8 mouse cellular contexts compared by ENCODE assay signal in genomic region chr10:62486618-62487415, GRCm38 (mm10). TPM values are rescaled to one million over a fixed set of nuclear protein-coding genes. Genes with fewer than 3 reads are reported as not detected.
A peak's percentile ranks its signal among the peaks of the same experiment; 100 is the strongest.
DNase-seq lines count a peak whose midpoint lies in the region; ATAC-seq lines count a peak whose summit lies in the region.

TSS of gene Vps26a (minus strand) at chr10:62486805.

- under 1% methylated on average over 35 of the region's 59 CpGs for WGBS in hindbrain, embryonic 16.5 days
- WGBS in macrophage (ENCODE audit: missing documents) = under 1% methylated on average over 38 of the region's 59 CpGs

- peaks cover 44% of the 10 kb centered on the region for H3K79me2 ChIP-seq in macrophage (ENCODE audit: inconsistent target)

- peak within 1 kb of the TSS; percentile 80 for H3K27ac ChIP-seq in hindbrain, embryonic 16.5 days (ENCODE audit: low read depth, low read length)
- peak within 1 kb of the TSS; percentile 87 for H3K27ac ChIP-seq in macrophage

- peak within 1 kb of the TSS; percentile 81 for H3K4me3 ChIP-seq in hindbrain, embryonic 16.5 days (ENCODE audit: low read length)
- H3K4me3 ChIP-seq in macrophage (ENCODE audit: inconsistent target) = peak within 1 kb of the TSS; percentile 82

- H3K36me3 ChIP-seq in hindbrain, embryonic 16.5 days (ENCODE audit: control insufficient read depth, insufficient read depth, low read length) = no peaks in the 10 kb centered on the region
- H3K36me3 ChIP-seq in macrophage (ENCODE audit: inconsistent target) = no peaks in the 10 kb centered on the region

- peak within 1 kb of the TSS; percentile 78 for H3K9ac ChIP-seq in hindbrain, embryonic 16.5 days (ENCODE audit: low read depth, low read length)

- H3K4me1 ChIP-seq in hindbrain, embryonic 16.5 days (ENCODE audit: control insufficient read depth, insufficient read depth, low read depth, low read length) = peaks cover 11% of the 10 kb centered on the region

- peak within 1 kb of the TSS; percentile 82 for H3K4me2 ChIP-seq in hindbrain, embryonic 16.5 days (ENCODE audit: low read length)

- peak; percentile 95 for DNase-seq in WW6 (ENCODE audit: low read depth, low spot score)
- DNase-seq in cerebellum, postnatal 4 days (ENCODE audit: low spot score in 2 of 2) = peak; percentile 95 to 98
- peak; percentile 100 for DNase-seq in gastrocnemius, adult 18-20 months (ENCODE audit: low spot score)
- peak; percentile 97 to 98 for DNase-seq in left cerebral cortex, adult 18-20 months (ENCODE audit: low spot score in 2 of 2)
- peak; percentile 98 for DNase-seq in right cerebral cortex, adult 18-20 months
- DNase-seq in urinary bladder, postnatal 10 days (ENCODE audit: low spot score) = peak; percentile 97

- peak; percentile 89 for ATAC-seq in hindbrain, embryonic 16.5 days

- H3K9me3 ChIP-seq in hindbrain, embryonic 16.5 days (ENCODE audit: control insufficient read depth, low read length) = no peaks in the 10 kb centered on the region

- no peaks in the 10 kb centered on the region for H3K27me3 ChIP-seq in hindbrain, embryonic 16.5 days (replicated peaks; ENCODE audit: control insufficient read depth, insufficient read depth, low read length)

RNA-seq across cellular contexts. Expression of gene Vps26a, which starts in this region (rescaled TPM):
- 10 to 100 TPM; 27.5 to 30.4 TPM for total RNA-seq in gastrocnemius, adult 18-20 months (2021)
- 60.5 and 61.1 TPM in 2 replicates for polyA plus RNA-seq in hindbrain, embryonic 16.5 days (2015; fragmentation: Nextera tagmentation; extraction: Ambion mirVana)
- total RNA-seq in left cerebral cortex, adult 18-20 months (2021) = 10 to 100 TPM; 49.5 to 51.0 TPM
- 10 to 100 TPM; 39.3 to 71.1 (median 57.3) TPM for total RNA-seq in macrophage (2018; cell fraction: chromatin; rRNA removed)
- 100 to 1,000 TPM; 161 to 207 (median 187) TPM for total RNA-seq in macrophage (2018; cell fraction: cytosol; rRNA removed)
- 100 to 1,000 TPM in 11 of 26 experiments, 10 to 100 TPM in 15; 61.6 to 159 (median 95.3) TPM for total RNA-seq in macrophage (2018; cell fraction: nucleus; rRNA removed)
- polyA plus RNA-seq in macrophage (2018) = 167 to 346 TPM (median 178 TPM) in 3 replicates

Comparison
In these comparisons a context has a peak if more than half of its experiments do, and no peak if none do; other contexts are left out.
1. Peak in every context shown above with its lines: DNase-seq, ATAC-seq, H3K4me3 ChIP-seq and H3K27ac ChIP-seq.